In genomic region chr6:32451851-32452250, GRCm38 (mm10) we compare ENCODE assay signal across 24 mouse cellular contexts.
"Had no signal": no experiment of that assay in that cellular context is flagged by ENCODE, and none has a peak within 500 bp of the region (broad histone marks: within the 10 kb centered on the region; RNA-seq: fewer than 3 reads in every experiment).

No protein-coding gene starts in this region.

- DNase-seq: kidney, adult 2 months; kidney, postnatal 25 days; liver; lung, adult 18-20 months; lung, postnatal 10 days; lung, postnatal 36 days; retina, postnatal 1 day; right cerebral cortex, postnatal 14 days; thymus, adult 2 months; thymus, postnatal 14 days; thymus, postnatal 4 days had no signal

- ATAC-seq: intestine, postnatal 0 days; liver, embryonic 12.5 days; midbrain, embryonic 13.5 days; midbrain, embryonic 16.5 days had no signal

- H3K4me3 ChIP-seq: limb, embryonic 10.5 days; limb, embryonic 13.5 days; liver, embryonic 12.5 days; liver, embryonic 15.5 days; lung, embryonic 15.5 days; megakaryocyte, embryonic 14.5 days; midbrain, embryonic 10.5 days; midbrain, embryonic 13.5 days; myocyte; neural tube, embryonic 13.5 days had no signal

- H3K27ac ChIP-seq: kidney, postnatal 0 days; limb, embryonic 10.5 days; limb, embryonic 13.5 days; liver, embryonic 12.5 days; liver, embryonic 15.5 days; lung, embryonic 15.5 days; midbrain, embryonic 10.5 days; midbrain, embryonic 13.5 days; neural tube, embryonic 13.5 days had no signal
